Mouse (Mus musculus): Measurements from ENCODE around the gene Kif5a.
"Not testable (repeated sequence)": the region's sequence is repeated elsewhere in the genome, so short reads cannot be mapped to it uniquely, and the experiment has no call there.

Gene Kif5a

GRCm38 (mm10) chr10:127262548-127263398, at the start of gene Kif5a:
Gene Kif5a, minus strand, starts transcription at chr10:127263348.
- peak; percentile 73 to 77 for DNase-seq (ENCODE audit: low spot score in 2 of 2)

- DNase-seq (ENCODE audit: low spot score in 2 of 2) = no peak
Observed at GRCm38 (mm10) chr10:127312858-127313257, 49.7 kb upstream of the Kif5a start.

- peak; percentile 82 to 86 for DNase-seq (ENCODE audit: low spot score in 2 of 2)
Observed at GRCm38 (mm10) chr10:127312356-127312676, 49.2 kb upstream of the Kif5a start.

GRCm38 (mm10) chr10:127311476-127312355, 48.6 kb upstream of the Kif5a start, which contains the start of gene Mars:
Gene Mars, minus strand, starts transcription at chr10:127311786.
- peak; percentile 97 for DNase-seq (ENCODE audit: low spot score in 2 of 2)

GRCm38 (mm10) chr10:127310523-127311475, 47.7 kb upstream of the Kif5a start:
- DNase-seq (ENCODE audit: low spot score in 2 of 2) = no peak

- DNase-seq (ENCODE audit: low spot score in 2 of 2) = not testable (repeated sequence)
Observed at GRCm38 (mm10) chr10:127309167-127309566, 46.0 kb upstream of the Kif5a start.

- no peak for DNase-seq (ENCODE audit: low spot score in 2 of 2)
Observed at GRCm38 (mm10) chr10:127303136-127303535, 40.0 kb upstream of the Kif5a start.

GRCm38 (mm10) chr10:127300361-127300760, 37.2 kb upstream of the Kif5a start:
- no peak for DNase-seq (ENCODE audit: low spot score in 2 of 2)

GRCm38 (mm10) chr10:127297015-127297871, 34.1 kb upstream of the Kif5a start:
- no peak for DNase-seq (ENCODE audit: low spot score in 2 of 2)

- no peak for DNase-seq (ENCODE audit: low spot score in 2 of 2)
Observed at GRCm38 (mm10) chr10:127295986-127296794, 33.0 kb upstream of the Kif5a start.

- no peak for DNase-seq (ENCODE audit: low spot score in 2 of 2)
Observed at GRCm38 (mm10) chr10:127294895-127295510, 31.9 kb upstream of the Kif5a start.

- DNase-seq (ENCODE audit: low spot score in 2 of 2) = no peak
Observed at GRCm38 (mm10) chr10:127293590-127294113, 30.5 kb upstream of the Kif5a start.

GRCm38 (mm10) chr10:127292987-127293538, 29.9 kb upstream of the Kif5a start:
- no peak for DNase-seq (ENCODE audit: low spot score in 2 of 2)

GRCm38 (mm10) chr10:127291881-127292638, 28.9 kb upstream of the Kif5a start:
- DNase-seq (ENCODE audit: low spot score in 2 of 2) = no peak

- DNase-seq (ENCODE audit: low spot score in 2 of 2) = no peak
Observed at GRCm38 (mm10) chr10:127290930-127291880, 28.1 kb upstream of the Kif5a start.

GRCm38 (mm10) chr10:127290307-127290929, 27.3 kb upstream of the Kif5a start:
- DNase-seq (ENCODE audit: low spot score in 2 of 2) = peak; percentile 100
